Mouse (Mus musculus): Measurements from ENCODE around the gene 2810004N23Rik. TPM values are rescaled to one million over a fixed set of nuclear protein-coding genes. Genes with fewer than 3 reads are reported as not detected.

The 2810004N23Rik gene
- polyA plus RNA-seq (2012): 44.2 and 48.7 TPM in 2 replicates

GRCm38 (mm10) chr8:124862321-124863162 lies at the start of gene 2810004N23Rik, which contains the start of gene Gnpat:
TSS of gene 2810004N23Rik (minus strand) at chr8:124863120.
TSS of gene Gnpat (plus strand) at chr8:124863033.

GRCm38 (mm10) chr8:124897386-124898250 lies 34.7 kb upstream of the 2810004N23Rik start, which contains the start of the genes Exoc8 and Sprtn:
TSS of gene Exoc8 (minus strand) at chr8:124897705.
TSS of gene Sprtn (plus strand) at chr8:124897886.

GRCm38 (mm10) chr8:124792708-124793107 lies 70.2 kb downstream of the 2810004N23Rik start, which contains the start of gene Trim67:
TSS of gene Trim67 (plus strand) at chr8:124793092.

Other genes with a start within 250 kb of the 2810004N23Rik start
- 14.1 and 16.9 TPM in 2 replicates for gene 2310022B05Rik, start 199.8 kb downstream of the 2810004N23Rik start, polyA plus RNA-seq (2012)
- 12.7 and 14.4 TPM in 2 replicates for gene Ttc13, start 141.1 kb downstream of the 2810004N23Rik start, polyA plus RNA-seq (2012)
- 9.0 and 13.0 TPM in 2 replicates for gene Arv1, start 141.0 kb downstream of the 2810004N23Rik start, polyA plus RNA-seq (2012)
- 0.04 TPM in 1 of 2 replicates, not detected in the other for gene Fam89a, start 111.3 kb downstream of the 2810004N23Rik start, polyA plus RNA-seq (2012)
- gene Trim67, start 70.0 kb downstream of the 2810004N23Rik start, polyA plus RNA-seq (2012): 0.03 TPM in 1 of 2 replicates, not detected in the other
- gene Gnpat, start 87 bp downstream of the 2810004N23Rik start, polyA plus RNA-seq (2012): 79.0 and 88.4 TPM in 2 replicates
- gene Exoc8, start 34.6 kb upstream of the 2810004N23Rik start, polyA plus RNA-seq (2012): 3.7 and 4.0 TPM in 2 replicates
- 10.3 and 12.1 TPM in 2 replicates for gene Sprtn, start 34.8 kb upstream of the 2810004N23Rik start, polyA plus RNA-seq (2012)
- gene Egln1, start 86.2 kb upstream of the 2810004N23Rik start, polyA plus RNA-seq (2012): 15.7 and 15.9 TPM in 2 replicates
- 25.9 and 26.2 TPM in 2 replicates for gene Tsnax, start 149.9 kb upstream of the 2810004N23Rik start, polyA plus RNA-seq (2012)
- gene Disc1, start 191.1 kb upstream of the 2810004N23Rik start, polyA plus RNA-seq (2012): 1.6 and 1.7 TPM in 2 replicates